Mouse (Mus musculus) liver, postnatal 0 days (tissue): ENCODE results near the gene 1700025G04Rik.

Experiments used
- CTCF ChIP-seq: sonication (generic); IDR thresholded peaks from 2 replicates; pipeline ENCODE4 v1.5.1; 2016; ENCODE audit warnings: antibody characterized with exemption, low read depth
- EP300 ChIP-seq: IDR thresholded peaks from 2 replicates; pipeline ENCODE4 v1.6.1; 2016; ENCODE audit warnings: antibody characterized with exemption, low read depth, mild to moderate bottlenecking

DNA sequence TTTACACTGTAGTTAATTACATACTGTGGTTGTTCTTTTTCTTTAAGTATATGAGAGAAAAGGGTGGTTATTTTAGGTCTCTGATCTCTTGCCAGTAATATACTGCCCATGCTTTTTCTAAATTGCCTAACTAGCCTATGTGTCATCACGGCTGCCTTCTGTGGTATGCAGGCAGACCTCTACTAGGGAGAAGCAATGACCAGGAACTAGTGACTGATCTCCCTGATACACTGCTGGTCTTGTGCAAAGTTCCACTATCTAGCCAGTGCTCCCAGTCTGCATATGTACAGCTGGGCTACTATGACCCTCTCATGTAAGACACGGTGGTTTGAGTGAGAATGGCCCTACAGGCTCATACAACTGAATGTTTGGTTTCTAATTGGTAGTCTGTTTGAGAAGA lies 16.2 kb upstream of the 1700025G04Rik start:
- TF ChIP-seq CTCF (no peak), EP300 (no peak)
